Mouse (Mus musculus) kidney, adult 2 months (tissue): ENCODE data around the gene A730061H03Rik.

Source experiments
- CTCF ChIP-seq: fragments of 200-500 bp; conservative IDR thresholded peaks from 2 replicates; pipeline ENCODE4 v1.5.1; 2011; ENCODE audit warnings: low read depth, mild to moderate bottlenecking, control low read depth, low read length, moderate library complexity, mixed read lengths; ENCODE audit not compliant: insufficient read depth, insufficient read length
- POLR2A ChIP-seq: fragments of 200-500 bp; IDR thresholded peaks from one replicate; pipeline ENCODE4 v1.6.1; 2011; ENCODE audit warnings: low read depth, low read length, control low read depth

GRCm38 (mm10) chr14:55571760-55572159, 11.6 kb upstream of the A730061H03Rik start:
- TF ChIP-seq CTCF, result no peak
- no peak for TF ChIP-seq POLR2A
